Mouse (Mus musculus): Measurements from ENCODE around the gene Pfkp. TPM values are rescaled to one million over a fixed set of nuclear protein-coding genes. Genes with fewer than 3 reads are reported as not detected.

The Pfkp gene
- total and polyA plus RNA-seq, 2 experiments from 2014 or later = 82.9 to 162 TPM

DNA sequence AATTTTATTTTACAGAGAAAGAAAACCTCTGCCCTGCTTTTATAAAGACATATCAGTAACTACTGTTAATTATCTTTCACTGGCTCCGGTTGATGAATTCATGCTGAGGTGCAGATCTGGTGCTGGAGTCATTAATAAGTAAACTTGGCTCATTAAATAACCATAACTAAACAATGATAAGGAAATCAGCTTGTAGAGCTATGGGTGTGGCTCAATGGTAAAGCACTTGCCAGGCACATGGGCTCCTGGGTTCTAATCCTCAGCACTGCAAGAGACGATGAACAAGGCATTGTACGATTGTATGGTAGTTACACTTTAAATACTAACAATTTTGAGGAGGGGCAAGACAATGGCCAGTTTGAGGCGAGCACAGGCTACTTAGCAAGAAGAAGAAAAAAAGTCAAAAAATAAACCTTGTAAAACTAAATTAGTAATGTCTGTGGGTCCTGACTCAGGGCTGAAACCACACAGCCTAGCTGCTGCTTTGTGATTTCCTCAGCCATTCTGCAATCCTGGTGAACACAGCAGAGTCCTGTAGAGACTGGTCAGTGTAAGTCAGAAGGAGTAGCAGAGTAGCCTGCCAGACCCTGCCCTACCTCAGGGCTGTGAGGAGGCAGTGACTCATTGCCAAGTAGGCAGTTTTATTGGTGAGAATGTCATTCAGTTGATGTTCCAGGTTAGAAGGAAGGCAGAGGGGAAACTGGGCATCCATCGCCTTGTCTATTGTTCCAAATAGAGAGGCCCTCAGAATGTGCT lies 34.7 kb downstream of the Pfkp start:
- no peaks in the 10 kb centered on the region for H3K27me3 ChIP-seq (ENCODE audit: control insufficient read depth, insufficient read depth, low read length)
- TF ChIP-seq CTCF (IDR thresholded peaks at IDR 0.05; ENCODE audit: low read depth) (no peak), EP300 (IDR thresholded peaks at IDR 0.05; ENCODE audit: low read depth) (no peak)
- ATAC-seq (ENCODE audit: insufficient read depth, low read depth) = no peak

GRCm38 (mm10) chr13:6602786-6603409 lies 45.7 kb downstream of the Pfkp start:
- Histone ChIP-seq H3K27me3 (ENCODE audit: control insufficient read depth, insufficient read depth, low read length) (no peaks in the 10 kb centered on the region), H3K9ac (replicated peaks; ENCODE audit: low read depth, low read length) (no peak overlapping the region), H3K27ac (ENCODE audit: low read depth) (no peak overlapping the region), H3K4me1 (ENCODE audit: control insufficient read depth, insufficient read depth) (0 out of 2 replicates have a peak, but pooled peaks cover under 1% of the 10 kb centered on the region), H3K36me3 (replicated peaks; ENCODE audit: control insufficient read depth, insufficient read depth, low read length) (peaks cover 49% of the 10 kb centered on the region), H3K4me2 (ENCODE audit: low read depth, low read length) (no peak overlapping the region), H3K4me3 (ENCODE audit: low read depth, low read length) (no peak overlapping the region), H3K9me3 (replicated peaks; ENCODE audit: control insufficient read depth, low read length) (no peaks in the 10 kb centered on the region)
- TF ChIP-seq CTCF (IDR thresholded peaks at IDR 0.05; ENCODE audit: low read depth) = peak; percentile 9; the same call in 1 of the 2 replicates
- TF ChIP-seq EP300 (IDR thresholded peaks at IDR 0.05; ENCODE audit: low read depth) = no peak
- ATAC-seq (ENCODE audit: insufficient read depth, low read depth) (no peak), DNase-seq (ENCODE audit: low spot score) (no peak)
- 85% methylated on average over 10 of the region's 10 CpGs for WGBS

More for the DNA sequence above, 34.7 kb downstream of the Pfkp start:
- WGBS = 89% methylated on average over 5 of the region's 5 CpGs
- no peak overlapping the region for H3K27ac ChIP-seq (ENCODE audit: low read depth)
- no peaks in the 10 kb centered on the region for H3K4me1 ChIP-seq (ENCODE audit: control insufficient read depth, insufficient read depth)
- H3K9me3 ChIP-seq (replicated peaks; ENCODE audit: control insufficient read depth, low read length) = no peaks in the 10 kb centered on the region
- no peak overlapping the region for H3K9ac ChIP-seq (replicated peaks; ENCODE audit: low read depth, low read length)
- H3K4me2 ChIP-seq (ENCODE audit: low read depth, low read length) = no peak overlapping the region
- H3K4me3 ChIP-seq (ENCODE audit: low read depth, low read length) = no peak overlapping the region
- no peak for DNase-seq (ENCODE audit: low spot score)
- H3K36me3 ChIP-seq (replicated peaks; ENCODE audit: control insufficient read depth, insufficient read depth, low read length) = peaks cover 58% of the 10 kb centered on the region

DNA sequence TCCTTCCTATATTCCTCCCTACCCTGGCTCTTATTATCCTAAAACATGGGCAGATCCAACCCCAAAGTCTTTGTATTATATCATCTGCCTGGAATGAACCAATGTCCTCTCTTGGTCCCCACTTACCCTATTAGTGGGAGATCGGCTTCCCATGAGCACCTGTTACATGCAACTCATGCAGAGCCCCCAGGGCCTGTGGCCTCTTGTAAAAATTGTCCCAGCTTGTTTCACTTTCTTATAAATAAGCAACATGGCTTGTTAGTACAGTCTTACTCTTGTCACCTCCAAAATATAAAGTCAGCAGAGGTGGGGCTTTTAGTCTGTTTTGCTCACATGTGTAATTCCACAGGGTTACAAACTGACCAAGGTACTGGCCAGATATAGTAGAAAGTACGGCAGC lies 46.9 kb downstream of the Pfkp start:
- no peak overlapping the region for H3K27ac ChIP-seq (ENCODE audit: low read depth)
- no peak overlapping the region for H3K4me2 ChIP-seq (ENCODE audit: low read depth, low read length)
- 0 out of 2 replicates have a peak, but pooled peaks cover 5% of the 10 kb centered on the region for H3K4me1 ChIP-seq (ENCODE audit: control insufficient read depth, insufficient read depth)
- ATAC-seq (ENCODE audit: insufficient read depth, low read depth) (no peak), DNase-seq (ENCODE audit: low spot score) (no peak)
- H3K4me3 ChIP-seq (ENCODE audit: low read depth, low read length) = no peak overlapping the region
- H3K9me3 ChIP-seq (replicated peaks; ENCODE audit: control insufficient read depth, low read length) = no peaks in the 10 kb centered on the region
- H3K9ac ChIP-seq (replicated peaks; ENCODE audit: low read depth, low read length) = no peak overlapping the region
- WGBS = 88% methylated on average over 2 of the region's 2 CpGs
- peaks cover 54% of the 10 kb centered on the region for H3K36me3 ChIP-seq (replicated peaks; ENCODE audit: control insufficient read depth, insufficient read depth, low read length)
- H3K27me3 ChIP-seq (ENCODE audit: control insufficient read depth, insufficient read depth, low read length) = no peaks in the 10 kb centered on the region
- TF ChIP-seq EP300 (IDR thresholded peaks at IDR 0.05; ENCODE audit: low read depth) = no peak
- TF ChIP-seq CTCF (IDR thresholded peaks at IDR 0.05; ENCODE audit: low read depth) = no peak

- ATAC-seq (ENCODE audit: insufficient read depth, low read depth) (no peak), DNase-seq (ENCODE audit: low spot score) (no peak)
- no peak for TF ChIP-seq CTCF (IDR thresholded peaks at IDR 0.05; ENCODE audit: low read depth)
- Histone ChIP-seq H3K4me2 (ENCODE audit: low read depth, low read length) (no peak overlapping the region), H3K27ac (ENCODE audit: low read depth) (no peak overlapping the region), H3K9ac (replicated peaks; ENCODE audit: low read depth, low read length) (no peak overlapping the region), H3K36me3 (replicated peaks; ENCODE audit: control insufficient read depth, insufficient read depth, low read length) (peaks cover 57% of the 10 kb centered on the region), H3K4me3 (ENCODE audit: low read depth, low read length) (no peak overlapping the region), H3K4me1 (ENCODE audit: control insufficient read depth, insufficient read depth) (0 out of 2 replicates have a peak, but pooled peaks cover 5% of the 10 kb centered on the region), H3K27me3 (ENCODE audit: control insufficient read depth, insufficient read depth, low read length) (no peaks in the 10 kb centered on the region), H3K9me3 (replicated peaks; ENCODE audit: control insufficient read depth, low read length) (no peaks in the 10 kb centered on the region)
- 85% methylated on average over 8 of the region's 8 CpGs for WGBS
Measured at GRCm38 (mm10) chr13:6600626-6601025, 48.0 kb downstream of the Pfkp start.

DNA sequence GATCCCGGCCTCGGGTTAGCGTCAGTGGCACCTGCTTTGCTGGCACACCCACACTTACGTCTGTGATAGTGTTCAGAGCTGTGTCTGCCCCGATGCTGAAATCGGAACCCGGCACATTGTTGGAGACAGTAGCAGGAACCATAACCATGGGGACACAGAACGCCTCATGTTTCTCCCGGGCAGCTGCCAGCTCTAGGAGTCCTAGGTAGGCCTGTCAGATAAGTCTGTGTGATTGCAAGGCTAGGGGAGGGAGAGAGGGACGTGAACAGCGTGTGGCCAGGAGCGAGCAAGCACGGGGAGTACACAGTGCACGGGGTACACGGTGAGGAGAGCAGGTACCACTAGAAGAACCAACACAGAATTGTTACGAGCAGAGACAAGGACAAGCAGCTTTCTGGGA lies 50.8 kb downstream of the Pfkp start:
- no peak for TF ChIP-seq EP300 (IDR thresholded peaks at IDR 0.05; ENCODE audit: low read depth)
- TF ChIP-seq CTCF (IDR thresholded peaks at IDR 0.05; ENCODE audit: low read depth) = no peak
- WGBS = 40% methylated on average over 16 of the region's 16 CpGs
- no peak overlapping the region for H3K9ac ChIP-seq (replicated peaks; ENCODE audit: low read depth, low read length)
- ATAC-seq (ENCODE audit: insufficient read depth, low read depth) = peak; percentile 81
- H3K4me1 ChIP-seq (ENCODE audit: control insufficient read depth, insufficient read depth) = 0 out of 2 replicates have a peak, but pooled peaks cover 5% of the 10 kb centered on the region
- H3K36me3 ChIP-seq (replicated peaks; ENCODE audit: control insufficient read depth, insufficient read depth, low read length) = peaks cover 63% of the 10 kb centered on the region
- peak; percentile 34 for DNase-seq (ENCODE audit: low spot score)
- no peaks in the 10 kb centered on the region for H3K9me3 ChIP-seq (replicated peaks; ENCODE audit: control insufficient read depth, low read length)
- no peaks in the 10 kb centered on the region for H3K27me3 ChIP-seq (ENCODE audit: control insufficient read depth, insufficient read depth, low read length)
- no peak overlapping the region for H3K4me3 ChIP-seq (ENCODE audit: low read depth, low read length)
- peak overlapping the region; percentile 30; the same call in 1 of the 2 replicates for H3K27ac ChIP-seq (ENCODE audit: low read depth)
- no peak overlapping the region for H3K4me2 ChIP-seq (ENCODE audit: low read depth, low read length)
